Mouse (Mus musculus): ENCODE measurements around the gene Stxbp5.

GRCm38 (mm10) chr10:9803126-9803525, 97.8 kb downstream of the Stxbp5 start:
- TF ChIP-seq ZMIZ1 (IDR thresholded peaks at IDR 0.05; ENCODE audit: low read depth, low read length) (no peak), CTCF (conservative IDR thresholded peaks at IDR 0.05 in 1 of 2, IDR thresholded peaks at IDR 0.05 in 1 of 2; ENCODE audit: low read depth in 2 of 2, low read length in 2 of 2) (no peak), MAX (IDR thresholded peaks at IDR 0.05; ENCODE audit: low read length) (no peak), MAFK (IDR thresholded peaks at IDR 0.05; ENCODE audit: insufficient replicate concordance, low read length) (no peak), MEF2A (IDR thresholded peaks at IDR 0.05; ENCODE audit: borderline replicate concordance, low read depth, low read length) (no peak), TCF12 (IDR thresholded peaks at IDR 0.05; ENCODE audit: low read depth, low read length) (no peak), BHLHE40 (IDR thresholded peaks at IDR 0.05; ENCODE audit: low read depth, low read length) (no peak), UBTF (IDR thresholded peaks at IDR 0.05; ENCODE audit: low read depth, low read length) (no peak), TBP (conservative IDR thresholded peaks at IDR 0.05; ENCODE audit: low read depth, low read length) (no peak)
